Mouse (Mus musculus): ENCODE results near the gene Gpr85.

The Gpr85 gene

DNA sequence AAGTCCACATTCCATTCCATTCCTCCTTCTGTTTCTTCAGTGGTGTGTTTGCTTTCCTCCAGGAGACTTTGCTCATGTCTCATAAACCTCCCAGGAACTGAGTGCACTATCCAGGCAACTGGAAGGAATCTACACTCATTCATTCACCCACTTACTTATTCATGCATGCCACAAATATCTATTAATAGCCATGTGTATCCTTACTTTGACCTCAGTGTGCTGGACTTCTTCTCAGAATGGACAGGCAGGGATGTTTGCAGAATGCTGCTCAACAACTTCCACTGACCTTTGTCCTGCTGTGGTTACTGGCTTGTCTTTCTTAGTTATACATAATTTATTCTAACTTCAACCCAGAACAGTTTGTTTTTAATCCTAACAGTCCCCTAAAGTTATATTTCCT, 23.1 kb downstream of the Gpr85 start:
- DNase-seq (ENCODE audit: low spot score in 2 of 2), result no peak

DNA sequence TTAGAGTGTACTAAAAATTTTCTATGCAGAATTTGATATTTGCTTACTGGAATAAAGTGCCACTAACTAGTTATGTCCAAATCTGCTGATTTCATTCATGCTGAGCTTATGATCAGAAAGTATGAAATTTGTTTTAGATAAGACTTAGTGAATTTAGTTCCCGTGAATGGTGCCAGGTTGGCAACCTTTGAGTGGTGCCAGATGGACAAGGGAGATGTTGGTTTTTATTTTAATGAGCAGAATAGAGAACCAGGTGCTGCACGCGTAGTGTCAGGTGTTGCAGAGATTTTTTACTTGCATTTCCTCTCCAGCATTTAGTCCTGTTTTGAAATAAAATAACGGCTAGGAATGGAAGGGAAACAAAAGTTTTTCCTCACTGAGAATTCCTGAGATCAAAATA, 27.6 kb downstream of the Gpr85 start:
- no peak for DNase-seq (ENCODE audit: low spot score in 2 of 2)

DNA sequence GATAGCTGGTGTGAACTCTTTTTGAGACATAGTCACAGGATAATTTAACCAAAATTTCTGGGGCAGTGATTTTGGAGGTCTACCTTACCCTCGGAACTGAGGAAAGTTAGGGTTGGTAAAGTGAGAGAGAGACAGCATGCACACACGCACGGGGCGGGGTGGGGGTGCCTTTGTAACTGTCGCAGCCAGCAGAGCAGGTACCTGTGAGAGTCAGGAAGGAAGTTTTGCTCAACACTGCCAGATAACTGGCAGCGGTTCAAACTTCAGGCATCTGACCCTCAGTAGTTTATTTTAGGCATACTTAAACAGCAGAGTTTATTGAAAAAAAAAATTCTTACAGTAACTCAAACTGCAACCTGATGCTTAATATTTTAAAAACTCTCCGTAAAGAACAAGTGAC, 39.7 kb downstream of the Gpr85 start:
- DNase-seq (ENCODE audit: low spot score in 2 of 2), result no peak

DNA sequence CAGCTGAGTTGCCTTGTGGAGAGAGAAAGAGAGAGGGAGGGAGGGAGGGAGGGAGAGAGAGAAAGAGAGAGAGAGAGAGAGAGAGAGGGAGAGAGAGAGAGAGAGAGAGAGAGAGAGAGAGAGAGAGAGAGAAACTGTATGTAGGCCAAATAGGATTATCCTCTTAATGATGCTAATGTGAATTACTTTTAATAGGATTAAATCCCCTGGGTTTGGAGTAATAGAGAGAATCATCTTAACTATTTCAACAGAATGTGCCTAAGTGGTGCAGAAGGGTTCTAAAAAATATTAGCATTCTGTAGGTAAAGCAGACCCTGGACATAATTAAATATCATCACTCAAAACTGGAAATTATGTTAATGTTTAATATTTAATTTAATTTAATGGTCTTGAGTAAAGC, 42.4 kb downstream of the Gpr85 start:
- no peak for DNase-seq (ENCODE audit: low spot score in 2 of 2)

Data from spleen, postnatal 10 days (tissue).